Mouse (Mus musculus) bone marrow, adult 2 months (tissue): ENCODE data around the gene Il17d.

Experiments used
- CTCF ChIP-seq: fragments of 200-500 bp; IDR thresholded peaks from 2 replicates; pipeline ENCODE4 v1.5.1; 2011; ENCODE audit warnings: low read length, control low read depth; ENCODE audit not compliant: control insufficient read depth, insufficient read depth
- POLR2A ChIP-seq: fragments of 200-500 bp; IDR thresholded peaks from 2 replicates; pipeline ENCODE4 v1.6.1; 2011; ENCODE audit warnings: low read depth, mild to moderate bottlenecking, control low read depth, low read length, borderline replicate concordance; ENCODE audit not compliant: control insufficient read depth

GRCm38 (mm10) chr14:57493840-57494239 lies 30.7 kb upstream of the Il17d start:
- TF ChIP-seq CTCF (no peak), POLR2A (no peak)
